Mouse (Mus musculus): Measurements from ENCODE around the gene Tnfrsf17.
"Not testable (repeated sequence)": the region's sequence is repeated elsewhere in the genome, so short reads cannot be mapped to it uniquely, and the experiment has no call there.

The Tnfrsf17 gene

GRCm38 (mm10) chr16:11343292-11343815 is 29.7 kb downstream of the Tnfrsf17 start:
- DNase-seq (ENCODE audit: low spot score in 2 of 2): peak; percentile 14 to 40

DNA sequence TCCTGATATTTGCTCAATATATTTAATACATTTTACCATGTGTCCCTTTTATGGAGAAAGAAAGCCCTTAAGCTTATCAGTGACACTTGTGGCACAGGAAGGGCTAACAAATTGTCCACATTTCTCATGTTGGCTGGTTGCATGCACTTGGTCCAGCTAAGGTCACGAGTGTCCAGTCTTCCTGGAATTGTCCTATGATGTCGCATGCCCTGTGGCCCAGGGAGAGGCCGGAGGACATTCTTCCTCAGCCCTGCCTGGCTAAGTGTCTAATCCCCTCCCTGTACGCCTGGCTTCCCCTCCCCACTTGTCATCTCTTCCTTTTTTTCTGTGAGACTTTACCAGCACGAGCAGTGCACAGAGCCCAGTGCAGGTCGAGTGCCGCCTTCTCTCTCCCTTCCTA is 38.3 kb downstream of the Tnfrsf17 start:
- DNase-seq (ENCODE audit: low spot score in 2 of 2): no peak

- DNase-seq (ENCODE audit: low spot score in 2 of 2): no peak
Observed at GRCm38 (mm10) chr16:11359173-11359572, 45.6 kb downstream of the Tnfrsf17 start.

DNA sequence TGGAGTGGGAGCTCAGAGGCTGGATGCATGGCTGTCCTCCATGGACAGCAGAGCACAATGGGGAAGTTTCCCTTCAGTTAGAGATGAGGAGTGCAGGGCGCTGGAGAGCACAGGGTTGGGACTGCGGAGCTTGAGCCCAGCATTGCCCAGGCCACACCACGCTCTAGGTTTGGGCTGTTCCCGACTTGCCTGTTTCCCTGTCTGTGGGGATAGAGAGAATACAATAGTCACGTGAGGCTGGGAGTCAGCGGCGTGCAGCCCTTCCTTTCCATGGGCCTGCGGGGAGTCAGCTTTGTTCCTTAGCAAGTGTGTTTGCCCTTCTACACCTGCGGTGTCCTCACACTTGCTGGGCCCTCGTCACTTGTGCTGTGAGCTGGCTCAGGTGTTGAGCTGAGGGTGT is 46.3 kb downstream of the Tnfrsf17 start:
- DNase-seq (ENCODE audit: low spot score in 2 of 2): no peak

GRCm38 (mm10) chr16:11360576-11360975 is 47.0 kb downstream of the Tnfrsf17 start:
- not testable (repeated sequence) for DNase-seq (ENCODE audit: low spot score in 2 of 2)

GRCm38 (mm10) chr16:11365626-11366025 is 52.0 kb downstream of the Tnfrsf17 start:
- no peak for DNase-seq (ENCODE audit: low spot score in 2 of 2)

GRCm38 (mm10) chr16:11366851-11367250 is 53.2 kb downstream of the Tnfrsf17 start:
- no peak for DNase-seq (ENCODE audit: low spot score in 2 of 2)

- DNase-seq (ENCODE audit: low spot score in 2 of 2): no peak
Observed at GRCm38 (mm10) chr16:11368412-11368811, 54.8 kb downstream of the Tnfrsf17 start.

- DNase-seq (ENCODE audit: low spot score in 2 of 2): no peak
Observed at GRCm38 (mm10) chr16:11369162-11369561, 55.5 kb downstream of the Tnfrsf17 start.

- no peak for DNase-seq (ENCODE audit: low spot score in 2 of 2)
Observed at GRCm38 (mm10) chr16:11369642-11370041, 56.0 kb downstream of the Tnfrsf17 start.
